ENCODE assay signal across 9 mouse cellular contexts in genomic region chr13:43199749-43200148, GRCm38 (mm10). TPM values are rescaled to one million over a fixed set of nuclear protein-coding genes. Genes with fewer than 3 reads are reported as not detected.
DNase-seq lines count a peak whose midpoint lies in the region; ATAC-seq and TF ChIP-seq lines count a peak whose summit lies in the region.
"Had no signal": no experiment of that assay in that cellular context is flagged by ENCODE, and none has a peak within 500 bp of the region (broad histone marks: within the 10 kb centered on the region; RNA-seq: fewer than 3 reads in every experiment).

No protein-coding gene starts in this region.

- TF ChIP-seq POLR2A in brain, embryonic 14.5 days (IDR thresholded peaks at IDR 0.05; ENCODE audit: borderline replicate concordance, extremely low read depth, insufficient read depth, insufficient read length, poor library complexity, severe bottlenecking) = no peak

- peak; percentile 66 for DNase-seq in forebrain, embryonic 11.5 days (ENCODE audit: low spot score)
- DNase-seq in forebrain, embryonic 14.5 days (ENCODE audit: low spot score) = no peak
- DNase-seq in midbrain, embryonic 11.5 days (ENCODE audit: low spot score, missing footprints) = no peak
- DNase-seq in brain, embryonic 14.5 days (ENCODE audit: low read depth) = no peak
- peak; percentile 68 for DNase-seq in lung, postnatal 10 days
- DNase-seq in thymus, postnatal 4 days = peak; percentile 79
- no peak for DNase-seq in neural tube, embryonic 10.5 days (ENCODE audit: extremely low spot score, low spot score)

- H3K4me3 ChIP-seq in forebrain, embryonic 11.5 days (ENCODE audit: low read depth, low read length) = no peak overlapping the region
- no peak overlapping the region for H3K4me3 ChIP-seq in forebrain, embryonic 14.5 days (ENCODE audit: low read depth, low read length)
- no peak overlapping the region for H3K4me3 ChIP-seq in midbrain, embryonic 16.5 days (ENCODE audit: low read depth, low read length)
- H3K4me3 ChIP-seq in midbrain, embryonic 11.5 days (ENCODE audit: low read depth, low read length) = no peak overlapping the region

- no peaks in the 10 kb centered on the region; the same call in 1 of the 2 replicates for H3K4me1 ChIP-seq in forebrain, embryonic 11.5 days (replicated peaks; ENCODE audit: control insufficient read depth, insufficient read depth, low read length)
- no peaks in the 10 kb centered on the region for H3K4me1 ChIP-seq in forebrain, embryonic 14.5 days (ENCODE audit: control insufficient read depth, insufficient read depth, low read length)
- no peaks in the 10 kb centered on the region for H3K4me1 ChIP-seq in midbrain, embryonic 16.5 days (ENCODE audit: control insufficient read depth, insufficient read depth, low read length)
- no peaks in the 10 kb centered on the region for H3K4me1 ChIP-seq in midbrain, embryonic 11.5 days (ENCODE audit: control insufficient read depth, insufficient read depth, low read length)

- H3K9me3 ChIP-seq in forebrain, embryonic 11.5 days (ENCODE audit: control insufficient read depth, low read length) = no peaks in the 10 kb centered on the region
- no peaks in the 10 kb centered on the region for H3K9me3 ChIP-seq in forebrain, embryonic 14.5 days (replicated peaks; ENCODE audit: control insufficient read depth, low read length)
- no peaks in the 10 kb centered on the region for H3K9me3 ChIP-seq in midbrain, embryonic 16.5 days (replicated peaks; ENCODE audit: control insufficient read depth, low read length, poor library complexity, severe bottlenecking)
- H3K9me3 ChIP-seq in midbrain, embryonic 11.5 days (ENCODE audit: control insufficient read depth, low read length) = no peaks in the 10 kb centered on the region

- H3K9ac ChIP-seq in forebrain, embryonic 11.5 days (ENCODE audit: low read length) = no peak overlapping the region
- H3K9ac ChIP-seq in forebrain, embryonic 14.5 days (ENCODE audit: low read length) = no peak overlapping the region
- H3K9ac ChIP-seq in midbrain, embryonic 16.5 days (ENCODE audit: low read depth, low read length) = no peak overlapping the region
- no peak overlapping the region for H3K9ac ChIP-seq in midbrain, embryonic 11.5 days (ENCODE audit: low read length)

- no peak overlapping the region for H3K4me2 ChIP-seq in forebrain, embryonic 11.5 days (ENCODE audit: low read depth, low read length, severe bottlenecking)
- no peak overlapping the region for H3K4me2 ChIP-seq in forebrain, embryonic 14.5 days (ENCODE audit: low read length)
- no peak overlapping the region for H3K4me2 ChIP-seq in midbrain, embryonic 16.5 days (ENCODE audit: low read length)
- no peak overlapping the region for H3K4me2 ChIP-seq in midbrain, embryonic 11.5 days

- WGBS in forebrain, embryonic 11.5 days = 71% methylated on average over 5 of the region's 5 CpGs
- 69% methylated on average over 5 of the region's 5 CpGs for WGBS in forebrain, embryonic 14.5 days
- 77% methylated on average over 5 of the region's 5 CpGs for WGBS in midbrain, embryonic 16.5 days
- WGBS in midbrain, embryonic 11.5 days = 73% methylated on average over 5 of the region's 5 CpGs

- no peaks in the 10 kb centered on the region for H3K36me3 ChIP-seq in forebrain, embryonic 11.5 days (ENCODE audit: control insufficient read depth, insufficient read depth, low read length)
- H3K36me3 ChIP-seq in forebrain, embryonic 14.5 days (ENCODE audit: control insufficient read depth, insufficient read depth, low read length) = peaks cover 5% of the 10 kb centered on the region; the same call in 1 of the 2 replicates
- no peaks in the 10 kb centered on the region for H3K36me3 ChIP-seq in midbrain, embryonic 16.5 days (ENCODE audit: control insufficient read depth, insufficient read depth, low read length)
- no peaks in the 10 kb centered on the region for H3K36me3 ChIP-seq in midbrain, embryonic 11.5 days (ENCODE audit: control insufficient read depth, insufficient read depth, low read length)

- ATAC-seq in forebrain, embryonic 11.5 days (replicated peaks; ENCODE audit: low FRiP score) = no peak
- ATAC-seq in forebrain, embryonic 14.5 days = no peak
- peak; percentile 38; the same call in 1 of the 2 replicates for ATAC-seq in midbrain, embryonic 16.5 days
- no peak for ATAC-seq in midbrain, embryonic 11.5 days (ENCODE audit: low FRiP score)
- ATAC-seq: Patski had no signal

- no peaks in the 10 kb centered on the region; the same call in 1 of the 2 replicates for H3K27me3 ChIP-seq in forebrain, embryonic 11.5 days (ENCODE audit: control insufficient read depth, insufficient read depth, low read length)
- no peaks in the 10 kb centered on the region for H3K27me3 ChIP-seq in forebrain, embryonic 14.5 days (replicated peaks; ENCODE audit: control insufficient read depth, insufficient read depth, low read length)
- no peaks in the 10 kb centered on the region for H3K27me3 ChIP-seq in midbrain, embryonic 16.5 days (ENCODE audit: control insufficient read depth, insufficient read depth, low read depth, low read length)
- no peaks in the 10 kb centered on the region for H3K27me3 ChIP-seq in midbrain, embryonic 11.5 days (ENCODE audit: control insufficient read depth, insufficient read depth, low read length)
- H3K27me3 ChIP-seq: Patski had no signal

- TF ChIP-seq CTCF in brain, embryonic 14.5 days (IDR thresholded peaks at IDR 0.05; ENCODE audit: borderline replicate concordance, extremely low read depth, insufficient read depth, insufficient read length) = peak; percentile 50; the same call in 1 of the 2 replicates

- no peak overlapping the region for H3K27ac ChIP-seq in forebrain, embryonic 11.5 days (ENCODE audit: low read depth, low read length)
- no peak overlapping the region for H3K27ac ChIP-seq in forebrain, embryonic 14.5 days (ENCODE audit: low read depth, low read length)
- H3K27ac ChIP-seq in midbrain, embryonic 16.5 days (ENCODE audit: low read length) = no peak overlapping the region
- no peak overlapping the region for H3K27ac ChIP-seq in midbrain, embryonic 11.5 days (ENCODE audit: low read depth, low read length)

RNA-seq across cellular contexts. Expression of gene Tbc1d7, which starts 28.4 kb away (rescaled TPM):
- polyA plus RNA-seq in forebrain, embryonic 11.5 days (2014; fragmentation: Nextera tagmentation; extraction: Ambion mirVana) = 70.0 and 74.7 TPM in 2 replicates
- polyA plus RNA-seq in forebrain, embryonic 14.5 days (2014; fragmentation: Nextera tagmentation; extraction: Ambion mirVana) = 86.9 and 101 TPM in 2 replicates
- 84.0 and 91.8 TPM in 2 replicates for polyA plus RNA-seq in midbrain, embryonic 16.5 days (2015; fragmentation: Nextera tagmentation; extraction: Ambion mirVana)
- polyA plus RNA-seq in midbrain, embryonic 11.5 days (2014; fragmentation: Nextera tagmentation; extraction: Ambion mirVana) = 70.2 and 71.5 TPM in 2 replicates
- 43.0 and 46.2 TPM in 2 replicates for polyA plus RNA-seq in brain, embryonic 14.5 days (2012; rRNA removed)

Comparison
In these comparisons a context has a peak if more than half of its experiments do, and no peak if none do; other contexts are left out.
1. DNase-seq: peak in forebrain, embryonic 11.5 days (single experiment), lung, postnatal 10 days (single experiment) and thymus, postnatal 4 days (single experiment); none in forebrain, embryonic 14.5 days (single experiment), midbrain, embryonic 11.5 days (single experiment), brain, embryonic 14.5 days (single experiment) and neural tube, embryonic 10.5 days (single experiment).